Mouse (Mus musculus) lung, postnatal 4 days (tissue): Measurements from ENCODE around the gene Mphosph8.
A peak's percentile ranks its signal among the peaks of the same experiment; 100 is the strongest.

ENCODE experiments used
- DNase-seq, 2 experiments: peaks; one replicate each; pipeline ENCODE4 v3.0.0; 2021

Gene Mphosph8

DNA sequence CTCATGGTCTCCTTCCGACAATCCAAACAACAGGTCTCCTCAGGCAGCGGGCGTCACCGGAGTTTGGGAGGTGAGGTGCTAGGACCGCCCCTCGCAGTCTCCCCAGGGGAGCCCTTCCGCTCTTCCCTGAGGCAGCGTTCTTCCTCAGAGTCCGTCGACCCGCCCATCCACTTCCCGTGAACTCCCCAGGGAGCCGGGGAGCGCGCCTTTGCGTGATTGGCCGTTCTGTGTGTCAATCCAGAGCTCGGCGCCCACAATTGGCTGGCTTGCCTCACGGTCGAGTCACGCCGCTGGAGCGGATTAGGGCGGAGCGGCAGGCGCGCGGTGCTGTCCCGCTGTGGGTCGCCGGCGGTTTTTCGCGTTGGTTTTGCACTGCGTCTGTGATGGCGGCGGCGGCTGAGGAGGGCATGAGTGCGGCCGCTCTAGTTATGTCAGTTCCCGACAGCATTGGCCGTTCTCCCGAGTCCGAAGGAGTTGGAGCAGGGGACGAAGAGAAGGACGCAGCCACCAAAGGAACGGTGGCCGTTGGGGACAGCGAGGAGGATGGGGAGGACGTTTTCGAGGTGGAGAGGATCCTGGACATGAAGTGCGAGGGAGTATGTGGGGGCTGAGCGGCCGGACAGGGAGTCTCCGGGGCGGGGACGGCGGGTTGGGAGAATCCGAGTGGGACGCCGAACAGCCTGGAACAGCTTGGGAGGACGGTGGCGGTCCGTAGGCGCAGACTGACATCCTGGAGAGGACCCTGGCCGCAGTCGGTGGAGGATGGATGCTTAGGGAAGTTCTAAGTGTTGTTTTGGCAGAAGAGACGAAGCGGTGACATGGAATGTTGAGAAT, at the start of gene Mphosph8:
TSS of gene Mphosph8 (plus strand) at position 280 of the 834 bp plus-strand sequence.
- peak; percentile 100 for DNase-seq

- DNase-seq = peak in 1 of 2 experiments; percentile 27
Observed at GRCm38 (mm10) chr14:56620425-56620824, 47.6 kb upstream of the Mphosph8 start.

DNA sequence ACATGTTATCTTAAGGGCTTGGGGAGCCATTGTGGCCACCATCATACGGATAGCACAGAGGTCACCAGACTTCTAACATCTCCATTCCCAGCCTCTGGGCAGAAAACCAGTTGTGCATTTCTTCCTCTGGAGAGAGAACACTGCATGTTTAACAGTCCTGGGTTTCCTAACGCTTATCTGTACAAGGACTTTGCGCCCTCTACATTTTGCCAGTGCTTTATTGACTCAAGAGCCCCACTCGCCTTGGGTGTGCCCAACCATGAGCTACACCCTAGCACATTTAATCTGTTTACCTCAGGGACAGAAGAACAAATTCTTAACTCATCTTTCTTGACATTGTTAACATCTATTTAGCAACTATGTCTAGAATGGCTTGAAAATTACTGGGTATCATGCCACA, 41.8 kb upstream of the Mphosph8 start:
- DNase-seq = no peak

DNA sequence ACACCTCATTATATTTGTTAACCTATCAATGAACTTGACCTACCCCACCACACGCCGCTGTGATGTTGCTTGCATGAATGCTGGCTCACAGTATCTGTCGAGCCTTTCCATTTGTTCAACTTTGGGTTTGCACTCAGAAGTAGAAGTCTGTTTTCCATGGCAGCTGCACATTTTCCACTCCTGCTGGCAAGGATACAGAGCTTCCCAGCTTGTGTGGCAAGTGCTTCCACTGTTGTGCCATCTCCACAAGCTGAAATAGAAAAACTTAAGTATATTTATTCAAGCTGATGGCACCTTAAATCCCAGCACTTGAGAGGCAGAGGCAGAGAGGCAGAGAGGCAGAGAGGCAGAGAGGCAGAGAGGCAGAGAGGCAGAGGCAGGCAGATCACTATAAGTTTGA, 39.7 kb upstream of the Mphosph8 start:
- DNase-seq = no peak

DNA sequence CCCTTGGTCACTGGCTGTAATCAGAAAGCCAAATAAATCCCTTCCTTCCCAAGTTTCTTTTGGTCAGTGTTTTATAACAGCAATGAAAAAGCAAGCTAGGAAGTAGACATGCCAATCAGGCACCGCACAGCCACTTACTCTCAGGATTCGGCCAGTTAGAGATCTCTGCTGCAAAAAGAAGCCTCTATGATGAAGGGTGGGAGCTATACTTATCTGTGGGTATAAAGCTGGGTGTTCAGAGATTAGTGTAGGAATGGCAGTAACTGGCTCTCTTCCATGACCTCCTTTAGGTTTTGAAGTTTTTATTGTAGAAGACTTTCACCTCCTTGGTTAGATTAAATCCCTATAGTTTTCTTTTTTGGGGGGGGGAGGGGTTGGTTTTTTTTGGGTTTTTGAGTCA, 36.9 kb upstream of the Mphosph8 start:
- DNase-seq = no peak

GRCm38 (mm10) chr14:56647206-56647605, 20.8 kb upstream of the Mphosph8 start:
- no peak for DNase-seq

DNA sequence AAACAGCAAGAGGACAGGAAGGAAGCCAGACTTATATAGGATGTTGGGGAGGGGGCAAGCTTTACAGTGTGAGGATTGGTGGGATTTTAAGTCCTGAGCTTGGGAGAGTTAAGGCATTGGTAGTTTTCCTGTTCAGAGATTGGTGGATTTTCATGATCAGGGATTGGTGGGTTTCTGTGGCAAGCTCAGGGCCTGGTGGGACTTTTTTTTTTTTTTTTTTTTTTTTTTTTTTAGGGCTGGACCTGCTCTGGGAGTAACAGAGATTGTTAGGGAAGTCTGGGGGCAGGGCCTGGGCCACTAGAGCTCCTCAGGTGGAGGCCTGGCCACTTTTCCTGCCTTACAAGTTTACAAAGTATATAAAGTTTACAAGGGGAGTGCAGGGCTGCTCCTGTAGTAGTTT, 18.6 kb upstream of the Mphosph8 start:
- no peak for DNase-seq

GRCm38 (mm10) chr14:56665651-56666050, 2.4 kb upstream of the Mphosph8 start:
- peak in 1 of 2 experiments; percentile 39 for DNase-seq

DNA sequence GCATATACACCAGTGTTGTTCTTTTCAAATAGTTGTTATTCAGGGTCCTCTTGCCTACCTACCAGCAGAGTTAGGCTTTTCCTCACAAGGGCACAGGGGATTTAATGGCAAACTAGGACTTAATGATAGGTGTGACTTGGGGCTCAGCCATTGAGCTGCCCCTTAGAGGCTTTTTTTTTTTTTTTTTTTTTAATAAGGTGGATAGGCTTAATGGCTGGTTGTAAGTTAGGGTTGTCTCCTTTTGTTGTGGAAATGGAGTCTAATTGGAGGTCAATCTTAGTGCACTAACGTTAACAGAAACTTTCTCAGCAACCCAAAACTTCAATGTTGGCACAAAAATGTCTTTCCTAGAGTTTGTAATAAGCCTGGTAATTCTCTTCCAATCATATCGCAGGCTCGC, 1.1 kb upstream of the Mphosph8 start:
- DNase-seq = no peak

GRCm38 (mm10) chr14:56669046-56669620, 1.1 kb downstream of the Mphosph8 start:
- DNase-seq = no peak

GRCm38 (mm10) chr14:56685426-56685825, 17.4 kb downstream of the Mphosph8 start:
- DNase-seq = no peak

DNA sequence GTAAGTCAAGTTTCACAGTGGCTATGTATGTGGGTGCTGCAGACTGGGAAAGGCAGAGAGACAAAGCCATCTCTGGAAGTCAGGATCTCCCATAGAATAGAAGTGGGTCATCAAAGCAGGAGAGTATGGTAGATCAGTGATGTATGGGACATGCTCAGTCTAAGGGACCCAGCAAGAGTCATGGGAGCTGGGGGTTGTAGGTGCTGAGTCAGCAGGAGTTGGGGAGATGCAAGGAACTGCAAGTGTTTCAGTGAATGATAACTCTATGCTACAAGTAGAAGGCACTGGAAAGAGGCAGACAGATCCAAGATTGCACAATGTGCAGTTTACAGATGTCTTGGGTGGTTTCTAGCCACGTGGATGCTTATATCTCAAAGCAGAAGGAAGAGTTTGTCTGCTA, 21.1 kb downstream of the Mphosph8 start:
- no peak for DNase-seq

DNA sequence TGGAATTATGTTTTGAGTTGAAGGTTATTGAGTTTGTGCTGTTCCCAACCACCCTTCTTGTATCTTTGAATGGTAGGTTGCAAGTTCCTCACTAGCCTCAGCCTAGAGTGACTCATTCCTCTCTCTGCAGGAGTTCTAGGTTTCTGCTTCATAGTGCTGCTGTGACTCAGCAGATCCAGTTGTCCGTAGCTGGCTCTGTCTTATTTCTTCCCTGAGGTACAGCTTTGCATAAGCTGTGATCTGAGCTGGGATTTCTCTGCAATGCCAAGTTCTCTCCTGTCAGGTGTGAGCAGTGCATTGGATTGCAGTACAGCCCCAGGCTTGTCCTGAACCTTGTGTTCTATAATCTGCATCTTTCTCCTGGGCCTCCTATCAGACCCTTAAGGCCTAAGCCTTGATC, 21.7 kb downstream of the Mphosph8 start:
- no peak for DNase-seq

- DNase-seq = no peak
Observed at GRCm38 (mm10) chr14:56695495-56695894, 27.4 kb downstream of the Mphosph8 start.

GRCm38 (mm10) chr14:56697836-56698235, 29.8 kb downstream of the Mphosph8 start:
- DNase-seq = no peak

- no peak for DNase-seq
Observed at GRCm38 (mm10) chr14:56702644-56703043, 34.6 kb downstream of the Mphosph8 start.

DNA sequence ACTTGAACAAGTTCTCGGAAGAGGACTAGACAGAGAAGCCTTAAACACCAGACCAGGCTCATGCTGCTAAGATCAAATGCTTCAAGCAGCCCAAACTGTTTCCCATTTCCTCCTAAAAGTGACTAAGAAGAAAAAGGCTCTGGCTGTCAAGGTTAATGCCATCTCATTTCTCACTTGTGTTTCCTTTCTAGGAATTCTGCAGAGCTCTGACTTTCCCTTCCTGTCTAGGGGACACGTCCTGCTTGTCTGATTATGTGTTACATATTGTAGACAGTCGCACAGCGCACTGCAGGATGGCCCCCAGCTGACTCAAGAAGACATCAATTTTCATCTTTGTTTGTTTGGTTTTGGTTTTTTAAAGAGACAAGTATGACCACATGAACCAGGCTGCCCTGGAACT, 37.6 kb downstream of the Mphosph8 start:
- peak in 1 of 2 experiments; percentile 28 for DNase-seq

DNA sequence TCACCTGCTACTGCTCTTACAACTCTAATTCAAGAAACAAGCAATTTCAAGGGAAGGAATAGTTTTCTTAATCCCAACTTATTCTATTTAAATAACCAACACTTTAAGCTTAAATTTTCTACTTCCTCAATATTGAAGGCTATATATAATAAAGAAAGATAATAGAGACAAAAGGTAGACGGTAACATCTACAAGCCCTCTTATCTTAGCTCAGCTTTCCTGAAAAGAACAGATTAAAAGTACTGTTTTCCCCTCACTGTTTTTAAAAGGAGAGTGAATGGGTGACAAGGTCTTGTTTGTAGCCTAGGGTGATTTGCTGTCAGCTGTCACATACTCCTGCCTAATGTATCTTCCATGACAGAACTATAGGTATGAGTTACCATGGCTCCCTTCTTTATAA, 58.4 kb downstream of the Mphosph8 start:
- no peak for DNase-seq

DNA sequence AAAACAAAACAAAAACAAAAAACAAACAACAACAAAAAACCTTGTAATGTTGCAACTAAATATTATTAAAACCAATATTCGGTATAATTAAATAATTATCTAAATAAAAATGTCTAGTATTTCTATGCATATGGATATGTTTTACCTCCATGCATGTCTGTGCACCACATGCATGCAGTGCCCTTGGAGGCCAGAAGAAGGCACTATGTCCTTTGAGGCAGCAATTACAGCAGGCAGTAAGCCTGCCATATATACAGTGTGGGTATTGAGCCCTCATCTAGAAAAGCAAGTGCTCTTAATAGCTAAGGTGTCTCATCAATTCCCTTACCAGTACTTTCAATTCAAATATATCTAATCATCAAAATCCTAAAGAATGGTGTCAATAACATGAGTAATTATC, 72.1 kb downstream of the Mphosph8 start:
- no peak for DNase-seq
